Mouse (Mus musculus) thymus, adult 2 months (tissue): ENCODE results near the gene Tdrd5.
"Not testable (repeated sequence)": the region's sequence is repeated elsewhere in the genome, so short reads cannot be mapped to it uniquely, and the experiment has no call there.

Experiments used
- CTCF ChIP-seq: fragments of 200-500 bp; IDR thresholded peaks from 2 replicates; pipeline ENCODE4 v1.5.1; 2012; ENCODE audit warnings: mild to moderate bottlenecking, control low read depth, low read length, moderate library complexity, borderline replicate concordance; ENCODE audit not compliant: control insufficient read depth, poor library complexity, insufficient read depth; ENCODE audit errors: extremely low read depth
- POLR2A ChIP-seq: fragments of 200-500 bp; IDR thresholded peaks from 2 replicates; pipeline ENCODE4 v1.6.1; 2012; ENCODE audit warnings: mild to moderate bottlenecking, low read length, control low read depth, moderate library complexity; ENCODE audit not compliant: control insufficient read depth, poor library complexity, insufficient read depth; ENCODE audit errors: extremely low read depth

GRCm38 (mm10) chr1:156289222-156289587, 14.3 kb downstream of the Tdrd5 start:
- TF ChIP-seq CTCF, POLR2A: not testable (repeated sequence)
